Mouse (Mus musculus): Measurements from ENCODE around the gene Smap1.

Smap1 gene

DNA sequence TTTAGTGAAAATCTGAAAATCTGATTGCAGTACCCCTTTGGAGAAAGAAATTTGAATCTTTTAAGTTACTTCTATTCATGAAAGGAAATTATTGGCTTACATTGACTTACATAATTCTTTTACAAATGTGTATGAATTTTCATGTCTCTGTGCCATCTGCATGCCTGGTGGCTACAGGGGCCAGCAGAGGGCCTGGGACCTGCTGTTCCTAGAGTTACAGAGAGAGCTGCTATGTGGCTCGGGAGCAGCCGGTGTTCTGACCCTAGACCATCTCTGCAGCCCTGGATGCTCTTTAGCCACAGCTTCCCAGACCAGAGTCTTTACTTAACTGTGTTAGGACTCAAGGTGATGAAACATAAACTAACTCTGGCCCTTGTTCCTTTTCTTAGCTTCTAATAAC, 1.8 kb downstream of the Smap1 start:
- DNase-seq (ENCODE audit: extremely low spot score, low spot score): peak; percentile 17

DNA sequence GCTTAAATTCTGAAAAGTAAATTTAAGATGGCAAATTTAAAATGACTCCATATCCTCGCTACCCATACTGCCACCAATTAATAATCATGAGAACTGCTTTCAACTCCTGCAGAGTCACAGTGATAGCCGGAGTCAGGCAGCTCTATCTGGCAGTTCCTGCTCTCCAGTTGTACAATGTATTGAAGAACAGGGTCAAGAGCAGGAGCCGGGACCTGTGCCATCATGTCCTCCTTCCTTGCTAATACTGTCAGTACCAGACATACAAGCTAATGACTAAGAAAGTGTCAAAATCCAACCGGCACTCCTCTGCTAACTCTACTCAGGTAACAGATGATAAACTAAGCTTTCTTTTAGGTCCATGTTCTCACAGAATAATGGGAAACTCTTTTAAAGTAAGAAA, 3.0 kb downstream of the Smap1 start:
- no peak for DNase-seq (ENCODE audit: extremely low spot score, low spot score)

- DNase-seq (ENCODE audit: extremely low spot score, low spot score): no peak
Measured at GRCm38 (mm10) chr1:23915483-23915882, 6.6 kb downstream of the Smap1 start.

- DNase-seq (ENCODE audit: extremely low spot score, low spot score): no peak
Measured at GRCm38 (mm10) chr1:23912988-23913387, 9.1 kb downstream of the Smap1 start.

- DNase-seq (ENCODE audit: extremely low spot score, low spot score): no peak
Measured at GRCm38 (mm10) chr1:23906082-23906481, 16.0 kb downstream of the Smap1 start.

- DNase-seq (ENCODE audit: extremely low spot score, low spot score): no peak
Measured at GRCm38 (mm10) chr1:23903340-23903739, 18.8 kb downstream of the Smap1 start.

DNA sequence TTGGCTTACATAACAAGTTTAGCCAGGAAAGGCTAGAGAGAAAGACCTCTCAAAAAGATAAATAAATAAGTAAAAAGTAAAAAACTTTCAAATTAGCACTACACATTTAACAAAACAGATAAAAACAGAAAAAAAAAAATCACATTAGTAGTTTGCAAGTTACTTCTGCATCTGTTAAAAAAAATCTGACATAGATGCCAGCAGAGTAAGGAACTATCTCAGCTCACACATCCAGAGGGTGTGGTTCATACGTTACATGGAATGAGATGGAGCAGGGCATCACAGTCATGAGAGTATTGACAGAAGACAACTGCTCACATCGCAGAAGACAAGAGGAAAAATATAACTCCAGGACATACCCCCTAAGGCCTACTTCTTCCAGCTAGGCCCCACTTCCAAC, 19.4 kb downstream of the Smap1 start:
- no peak for DNase-seq (ENCODE audit: extremely low spot score, low spot score)

DNA sequence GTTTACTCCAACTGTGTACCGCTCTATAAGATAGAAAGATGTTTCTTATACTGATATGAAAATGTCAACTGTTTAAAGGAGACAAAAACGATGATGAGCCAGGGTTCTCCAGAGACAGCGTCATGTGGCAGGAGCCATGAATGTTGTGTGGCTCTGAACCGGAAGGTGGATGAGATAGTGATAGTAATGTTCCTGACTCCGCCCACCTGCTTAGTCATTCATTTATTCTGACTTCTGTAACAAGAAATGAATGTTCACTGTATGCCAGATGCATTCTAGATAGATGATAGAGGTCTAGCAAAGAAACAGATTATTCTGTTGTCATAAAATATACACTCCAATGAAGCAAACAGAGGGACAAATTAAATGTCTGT, 22.5 kb downstream of the Smap1 start:
- DNase-seq (ENCODE audit: extremely low spot score, low spot score): no peak

GRCm38 (mm10) chr1:23899020-23899646, 23.0 kb downstream of the Smap1 start:
- DNase-seq (ENCODE audit: extremely low spot score, low spot score): no peak

GRCm38 (mm10) chr1:23892072-23892471, 30.0 kb downstream of the Smap1 start:
- DNase-seq (ENCODE audit: extremely low spot score, low spot score): no peak

DNA sequence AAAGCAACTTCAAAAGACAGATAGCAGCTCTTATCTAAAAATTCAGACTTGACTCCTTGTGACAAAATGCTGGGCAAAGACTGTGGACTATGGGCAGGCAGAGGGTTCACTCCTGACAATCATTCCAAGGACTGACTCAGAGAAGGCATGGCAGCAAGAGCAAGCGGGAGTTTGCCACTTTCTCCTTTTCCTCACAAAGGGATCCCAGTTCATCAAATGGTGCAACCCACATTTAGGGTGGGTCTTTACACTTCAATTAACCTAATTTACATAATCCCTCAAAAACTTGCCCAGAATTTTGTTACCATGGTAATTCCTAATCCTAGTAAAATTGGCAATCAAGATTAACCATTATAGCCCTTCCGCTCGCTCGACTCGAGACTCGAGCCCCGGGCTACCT, 37.2 kb downstream of the Smap1 start:
- no peak for DNase-seq (ENCODE audit: extremely low spot score, low spot score)

- no peak for DNase-seq (ENCODE audit: extremely low spot score, low spot score)
Measured at GRCm38 (mm10) chr1:23884087-23884668, 37.9 kb downstream of the Smap1 start.

GRCm38 (mm10) chr1:23882681-23883080, 39.4 kb downstream of the Smap1 start:
- DNase-seq (ENCODE audit: extremely low spot score, low spot score): no peak

DNA sequence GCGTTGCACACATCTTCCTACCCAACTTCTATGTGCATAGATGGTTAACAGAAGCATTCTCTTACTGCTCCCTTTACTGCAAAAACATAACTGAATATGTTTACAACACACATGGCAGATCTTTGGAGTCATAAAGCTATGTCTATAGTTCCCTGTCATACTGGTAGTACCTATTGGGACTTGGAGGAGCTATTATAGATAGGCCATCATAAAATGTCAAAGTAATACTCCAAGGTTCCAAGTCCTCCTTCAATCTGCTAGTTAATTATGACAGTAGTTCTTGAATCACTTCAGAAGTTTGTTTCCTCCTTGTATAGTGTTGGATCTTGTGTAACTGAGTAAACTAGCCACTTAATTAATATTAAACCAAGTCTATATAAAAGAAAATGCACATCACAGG, 49.9 kb downstream of the Smap1 start:
- no peak for DNase-seq (ENCODE audit: extremely low spot score, low spot score)

DNA sequence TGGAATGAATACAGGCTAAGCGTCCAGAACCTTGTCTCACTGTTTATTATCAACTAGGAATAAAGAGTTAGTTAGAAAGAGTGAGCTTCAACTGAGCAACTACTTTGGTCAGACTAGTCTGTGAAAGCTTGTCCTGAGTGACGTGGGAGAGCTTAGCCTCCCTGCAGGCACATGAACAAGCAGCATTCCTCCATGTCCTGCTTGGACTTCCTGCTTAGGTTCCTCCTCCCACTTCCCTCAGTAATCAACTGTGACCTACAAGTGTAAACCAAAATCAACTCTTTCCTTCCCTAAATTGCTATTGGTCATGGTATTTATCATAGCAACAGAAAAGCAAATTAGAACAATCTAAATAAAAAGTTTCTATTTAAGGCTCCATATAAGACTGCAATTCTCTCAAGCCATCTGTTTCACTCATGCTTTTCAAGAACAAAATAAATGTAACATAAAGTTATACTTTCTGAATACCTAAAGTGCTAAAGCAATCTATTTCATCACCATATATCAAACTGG, 54.7 kb downstream of the Smap1 start:
- no peak for DNase-seq (ENCODE audit: extremely low spot score, low spot score)

DNA sequence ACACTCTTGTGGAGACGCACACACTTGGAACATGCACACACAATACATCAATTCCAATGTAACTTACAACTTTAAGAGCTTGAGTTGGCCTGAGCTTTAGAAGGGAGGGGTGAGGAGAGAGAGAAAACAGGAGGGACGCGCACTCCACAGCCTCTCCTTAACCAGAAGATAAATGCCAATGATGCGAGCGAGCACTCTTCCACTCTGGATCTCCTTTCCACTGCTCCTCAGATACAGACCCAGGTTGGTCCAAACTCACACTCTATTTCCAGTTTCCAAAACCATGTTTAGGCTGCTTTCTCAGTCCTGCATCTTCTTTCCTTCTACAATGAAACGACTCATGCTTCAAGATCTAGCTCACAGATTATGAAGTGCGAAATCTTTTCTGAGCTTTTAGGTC, 56.6 kb downstream of the Smap1 start:
- DNase-seq (ENCODE audit: extremely low spot score, low spot score): no peak

DNA sequence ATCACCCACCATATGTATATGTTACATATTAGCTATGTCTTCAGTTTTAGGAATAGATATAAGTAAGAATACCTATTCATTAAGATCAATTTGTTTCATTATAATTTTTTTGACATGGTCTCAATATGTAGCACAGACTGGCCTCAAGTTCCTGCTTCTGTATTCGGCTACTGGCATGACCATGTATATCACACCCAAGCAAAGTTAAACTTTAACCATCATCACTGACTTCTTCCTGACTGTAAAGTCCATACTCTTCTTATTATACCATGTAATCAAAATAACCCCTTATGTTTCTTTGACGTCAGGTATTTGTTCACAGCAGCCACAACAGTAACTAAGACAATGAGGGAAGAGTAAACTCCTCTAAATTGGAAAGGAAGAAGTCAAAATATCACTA, 61.2 kb downstream of the Smap1 start:
- DNase-seq (ENCODE audit: extremely low spot score, low spot score): no peak

GRCm38 (mm10) chr1:23855623-23856022, 66.5 kb downstream of the Smap1 start:
- DNase-seq (ENCODE audit: extremely low spot score, low spot score): no peak

DNA sequence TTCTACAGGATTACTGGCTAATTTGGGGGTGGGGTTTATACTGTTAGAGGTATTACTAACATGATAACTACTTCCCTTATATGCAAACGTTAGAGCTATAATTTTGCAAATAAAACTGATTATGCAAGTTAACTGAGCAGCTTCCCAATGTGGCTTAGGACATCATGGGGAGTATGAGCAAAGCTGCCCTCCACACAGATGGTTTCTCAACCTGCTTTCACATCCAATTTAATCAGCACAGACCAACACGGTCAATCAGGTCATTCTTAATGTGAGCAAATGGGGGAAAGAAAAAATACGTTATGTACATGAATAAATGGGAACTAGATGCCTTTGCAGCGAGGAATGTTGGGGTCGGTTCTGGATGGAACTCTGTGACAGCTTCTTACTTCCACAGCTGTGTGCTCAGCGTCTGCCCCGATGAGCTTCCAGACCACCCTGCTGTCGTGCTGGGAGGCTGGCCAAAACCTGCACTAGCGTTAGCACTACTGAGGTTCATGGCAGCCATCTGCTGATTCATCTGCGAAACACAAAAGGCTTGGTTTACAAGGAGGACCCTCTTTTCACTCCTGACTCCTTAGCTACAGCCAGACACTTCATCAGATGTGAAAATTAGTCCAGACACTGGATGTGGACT, 76.0 kb downstream of the Smap1 start:
- DNase-seq (ENCODE audit: extremely low spot score, low spot score): no peak

GRCm38 (mm10) chr1:23845007-23845406, 77.1 kb downstream of the Smap1 start:
- no peak for DNase-seq (ENCODE audit: extremely low spot score, low spot score)

- no peak for DNase-seq (ENCODE audit: extremely low spot score, low spot score)
Measured at GRCm38 (mm10) chr1:23843790-23844189, 78.3 kb downstream of the Smap1 start.

- DNase-seq (ENCODE audit: extremely low spot score, low spot score): no peak
Measured at GRCm38 (mm10) chr1:23842629-23843028, 79.5 kb downstream of the Smap1 start.

DNA sequence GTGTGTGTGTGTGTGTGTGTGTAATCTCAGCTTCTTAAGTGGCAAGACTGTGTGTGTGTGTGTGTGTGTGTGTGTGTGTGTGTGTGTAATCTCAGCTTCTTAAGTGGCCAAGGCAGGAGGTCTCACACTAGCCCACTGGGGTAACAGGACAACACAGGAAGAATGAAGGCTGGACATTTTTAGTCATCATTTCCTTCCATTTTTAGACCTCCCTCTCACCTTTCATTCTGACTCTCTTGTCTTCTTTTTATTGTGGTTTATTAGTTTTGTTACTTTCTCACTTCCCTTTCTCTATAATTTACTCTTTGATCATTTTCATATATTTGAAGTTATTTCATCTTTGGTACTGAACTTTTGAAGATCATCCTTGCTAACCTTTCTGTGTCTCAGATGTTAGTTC, 81.2 kb downstream of the Smap1 start:
- no peak for DNase-seq (ENCODE audit: extremely low spot score, low spot score)

All from neural tube, embryonic 10.5 days (tissue).